Mouse (Mus musculus): ENCODE measurements at regions not wholly inside any gene's neighbourhood (a gene's known extent, or its start where the extent isn't known, plus 50 kb on each side); places are given as distances from the start of the nearest gene placed in this dataset.

GRCm38 (mm10) chr3:8734096-8734495 lies 875.8 kb downstream of the Zfp704 start:
- no peaks in the 10 kb centered on the region for H3K9me3 ChIP-seq (replicated peaks)
- no peak for ATAC-seq (ENCODE audit: low FRiP score)
- H3K27ac ChIP-seq (replicated peaks): no peak overlapping the region
- H3K9ac ChIP-seq (replicated peaks): no peak overlapping the region
- H3K4me1 ChIP-seq: peaks cover 9% of the 10 kb centered on the region
- no peak overlapping the region for H3K4me2 ChIP-seq
- H3K27me3 ChIP-seq (replicated peaks): no peaks in the 10 kb centered on the region
- no peaks in the 10 kb centered on the region for H3K36me3 ChIP-seq
- no peak overlapping the region for H3K4me3 ChIP-seq (replicated peaks)
- WGBS: 82% methylated on average over 3 of the region's 3 CpGs

- Histone ChIP-seq H3K27me3 (replicated peaks) (no peaks in the 10 kb centered on the region), H3K27ac (replicated peaks) (no peak overlapping the region), H3K9ac (replicated peaks) (no peak overlapping the region), H3K4me3 (replicated peaks) (no peak overlapping the region), H3K4me2 (no peak overlapping the region), H3K4me1 (peaks cover 5% of the 10 kb centered on the region), H3K9me3 (replicated peaks) (no peaks in the 10 kb centered on the region), H3K36me3 (no peaks in the 10 kb centered on the region)
- 70% methylated on average over 6 of the region's 6 CpGs for WGBS
- no peak for ATAC-seq (ENCODE audit: low FRiP score)
These were observed 878.5 kb downstream of the Zfp704 start for GRCm38 (mm10) chr3:8731398-8731797.

- no peak overlapping the region for H3K9ac ChIP-seq (replicated peaks)
- H3K4me2 ChIP-seq: no peak overlapping the region
- no peak overlapping the region for H3K4me3 ChIP-seq (replicated peaks)
- no peaks in the 10 kb centered on the region for H3K27me3 ChIP-seq (replicated peaks)
- H3K9me3 ChIP-seq (replicated peaks): no peaks in the 10 kb centered on the region
- ATAC-seq (ENCODE audit: low FRiP score): no peak
- H3K4me1 ChIP-seq: peaks cover 18% of the 10 kb centered on the region
- 68% methylated on average over 4 of the region's 4 CpGs for WGBS
- no peaks in the 10 kb centered on the region for H3K36me3 ChIP-seq
- H3K27ac ChIP-seq (replicated peaks): no peak overlapping the region
These were observed 888.0 kb downstream of the Zfp704 start for GRCm38 (mm10) chr3:8721628-8722594.

GRCm38 (mm10) chr3:8720586-8721100 lies 889.2 kb downstream of the Zfp704 start:
- Histone ChIP-seq H3K27ac (replicated peaks) (no peak overlapping the region), H3K36me3 (no peaks in the 10 kb centered on the region), H3K4me2 (no peak overlapping the region), H3K4me3 (replicated peaks) (no peak overlapping the region), H3K27me3 (replicated peaks) (no peaks in the 10 kb centered on the region; the same call in 1 of the 2 replicates), H3K9me3 (replicated peaks) (no peaks in the 10 kb centered on the region), H3K9ac (replicated peaks) (no peak overlapping the region), H3K4me1 (peaks cover 25% of the 10 kb centered on the region)
- no peak for ATAC-seq (ENCODE audit: low FRiP score)
- 64% methylated on average over 7 of the region's 7 CpGs for WGBS

- Histone ChIP-seq H3K4me3 (replicated peaks) (no peak overlapping the region), H3K4me2 (peak overlapping the region; percentile 61), H3K36me3 (no peaks in the 10 kb centered on the region), H3K27ac (replicated peaks) (no peak overlapping the region), H3K9me3 (replicated peaks) (no peaks in the 10 kb centered on the region), H3K27me3 (replicated peaks) (peaks cover 3% of the 10 kb centered on the region; the same call in 1 of the 2 replicates), H3K9ac (replicated peaks) (no peak overlapping the region), H3K4me1 (peaks cover 25% of the 10 kb centered on the region)
- WGBS: 14% methylated on average over 9 of the region's 9 CpGs
- no peak; the same call in 1 of the 2 replicates for ATAC-seq (ENCODE audit: low FRiP score)
These were observed 891.7 kb downstream of the Zfp704 start for GRCm38 (mm10) chr3:8718206-8718605.

- H3K9me3 ChIP-seq (replicated peaks): no peaks in the 10 kb centered on the region
- H3K27me3 ChIP-seq (replicated peaks): peaks cover 3% of the 10 kb centered on the region; the same call in 1 of the 2 replicates
- peak overlapping the region; percentile 32 for H3K4me3 ChIP-seq (replicated peaks)
- H3K27ac ChIP-seq (replicated peaks): peak overlapping the region; percentile 63
- H3K4me1 ChIP-seq: peaks cover 25% of the 10 kb centered on the region
- under 1% methylated on average over 18 of the region's 18 CpGs for WGBS
- no peaks in the 10 kb centered on the region for H3K36me3 ChIP-seq
- H3K9ac ChIP-seq (replicated peaks): peak overlapping the region; percentile 29
- H3K4me2 ChIP-seq: peak overlapping the region; percentile 61
- ATAC-seq (ENCODE audit: low FRiP score): peak; percentile 66
These were observed 892.5 kb downstream of the Zfp704 start for GRCm38 (mm10) chr3:8717334-8717812.

Data from neural tube, embryonic 15.5 days (tissue).